Mouse (Mus musculus) frontal cortex, adult 2 months (tissue): ENCODE results near the gene Stx8. TPM values are rescaled to one million over a fixed set of nuclear protein-coding genes. Genes with fewer than 3 reads are reported as not detected.

Experiments used
- polyA plus RNA-seq: library from polyadenylated mRNA; depleted of rRNA; stranded (reverse); fragments of >200 nt; gene quantifications from 2 replicates; pipeline ENCODE4 v1.2.3, GENCODE M21; 2012; rRNA removed

Gene Stx8
- polyA plus RNA-seq, 1 experiment = 35.0 TPM

Other genes starting within 250 kb of the Stx8 start
- 0.21 and 0.28 TPM in 2 replicates for gene Glp2r, start 195.0 kb upstream of the Stx8 start, polyA plus RNA-seq
- 0.08 TPM in 1 of 2 replicates, not detected in the other for gene Gsg1l2, start 191.6 kb upstream of the Stx8 start, polyA plus RNA-seq
- gene Dhrs7c, start 168.0 kb upstream of the Stx8 start, polyA plus RNA-seq = 0.10 TPM in 1 of 2 replicates, not detected in the other
- gene Usp43, start 44.0 kb upstream of the Stx8 start, polyA plus RNA-seq = 3.6 and 4.0 TPM in 2 replicates
- 0.56 and 0.92 TPM in 2 replicates for gene Cfap52, start 542 bp upstream of the Stx8 start, polyA plus RNA-seq